ENCODE assay signal across 8 mouse cellular contexts in the genomic region with DNA sequence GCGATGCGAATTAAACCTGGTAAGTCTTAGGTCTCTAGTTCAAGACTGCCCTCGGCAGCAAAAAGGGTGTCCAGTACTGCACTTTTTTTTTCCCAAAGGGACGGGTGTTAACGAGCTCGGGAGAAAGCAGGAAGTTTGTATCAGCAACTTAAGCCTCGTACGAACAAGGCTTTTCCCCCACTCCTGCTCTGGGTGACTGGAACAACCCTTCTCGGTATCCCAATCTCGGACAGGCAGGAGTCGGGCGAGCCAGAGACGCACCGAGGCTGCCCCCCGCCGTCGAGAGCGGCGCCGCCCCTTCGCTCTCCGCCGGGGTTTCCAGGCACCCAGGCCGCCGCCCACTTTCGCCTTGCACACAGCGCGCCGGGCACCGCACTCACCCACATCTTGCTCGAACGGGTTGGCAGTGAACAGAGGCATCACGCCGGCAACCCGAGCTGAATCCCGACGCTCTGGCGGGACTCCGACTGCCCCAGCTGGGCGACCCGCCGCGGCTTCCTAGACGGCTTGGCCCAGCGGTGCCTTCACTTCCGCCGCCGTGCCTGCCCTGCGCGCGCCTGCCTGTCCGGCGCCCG. TPM values are rescaled to one million over a fixed set of nuclear protein-coding genes. Genes with fewer than 3 reads are reported as not detected.
DNase-seq lines count a peak whose midpoint lies in the region; ATAC-seq and TF ChIP-seq lines count a peak whose summit lies in the region.

No protein-coding gene starts in this region.

- no peak for TF ChIP-seq CTCF in testis, adult 2 months (IDR thresholded peaks at IDR 0.05; ENCODE audit: control insufficient read depth, insufficient read depth, insufficient replicate concordance, low read depth, low read length)
- no peak for TF ChIP-seq CTCF in small intestine, adult 2 months (IDR thresholded peaks at IDR 0.05; ENCODE audit: extremely low read depth, insufficient read length, insufficient replicate concordance, low read depth, low read length)

- ATAC-seq in forebrain, embryonic 11.5 days (replicated peaks; ENCODE audit: low FRiP score), result peak; percentile 93
- peak; percentile 73 for ATAC-seq in inflammation-experienced regulatory T-cells, adult 6 months

- no peaks in the 10 kb centered on the region for H3K9me3 ChIP-seq in forebrain, embryonic 11.5 days (ENCODE audit: control insufficient read depth, low read length)

- H3K36me3 ChIP-seq in testis, adult 2 months (ENCODE audit: control insufficient read depth, insufficient read depth, low read length), result no peaks in the 10 kb centered on the region
- no peaks in the 10 kb centered on the region for H3K36me3 ChIP-seq in forebrain, embryonic 11.5 days (ENCODE audit: control insufficient read depth, insufficient read depth, low read length)
- H3K36me3 ChIP-seq in small intestine, adult 2 months (ENCODE audit: control insufficient read depth, insufficient read depth, low read length), result no peaks in the 10 kb centered on the region

- H3K4me1 ChIP-seq in testis, adult 2 months (ENCODE audit: control insufficient read depth, insufficient read depth, low read length), result peaks cover 3% of the 10 kb centered on the region; the same call in 1 of the 2 replicates
- H3K4me1 ChIP-seq in forebrain, embryonic 11.5 days (replicated peaks; ENCODE audit: control insufficient read depth, insufficient read depth, low read length), result no peaks in the 10 kb centered on the region
- H3K4me1 ChIP-seq in small intestine, adult 2 months (ENCODE audit: control insufficient read depth, insufficient read depth, insufficient read length, low read length), result no peaks in the 10 kb centered on the region; the same call in 1 of the 2 replicates

- TF ChIP-seq POLR2A in testis, adult 2 months (IDR thresholded peaks at IDR 0.05; ENCODE audit: control insufficient read depth, low read depth, low read length), result peak; percentile 11; the same call in 1 of the 2 replicates
- TF ChIP-seq POLR2A in small intestine, adult 2 months (IDR thresholded peaks at IDR 0.05; ENCODE audit: low read depth, low read length), result peak; percentile 36; the same call in 1 of the 2 replicates

- peak overlapping the region; percentile 96 for H3K27ac ChIP-seq in testis, adult 2 months (ENCODE audit: control insufficient read depth, insufficient read depth, low read depth, low read length)
- H3K27ac ChIP-seq in forebrain, embryonic 11.5 days (ENCODE audit: low read depth, low read length), result peak overlapping the region; percentile 90
- H3K27ac ChIP-seq in small intestine, adult 2 months (ENCODE audit: insufficient read depth, low read depth, low read length), result peak overlapping the region; percentile 94

- peak overlapping the region; percentile 53 for H3K4me2 ChIP-seq in forebrain, embryonic 11.5 days (ENCODE audit: low read depth, low read length, severe bottlenecking)

- under 1% methylated on average over 54 of the region's 54 CpGs for WGBS in forebrain, embryonic 11.5 days
- WGBS in small intestine, adult 2 months, result under 1% methylated on average over 54 of the region's 54 CpGs

- H3K27me3 ChIP-seq in testis, adult 2 months (ENCODE audit: control insufficient read depth, insufficient read depth, low read length), result no peaks in the 10 kb centered on the region
- H3K27me3 ChIP-seq in forebrain, embryonic 11.5 days (ENCODE audit: control insufficient read depth, insufficient read depth, low read length), result no peaks in the 10 kb centered on the region
- H3K27me3 ChIP-seq in small intestine, adult 2 months (ENCODE audit: control insufficient read depth, insufficient read depth, low read length), result no peaks in the 10 kb centered on the region

- peak overlapping the region; percentile 97 for H3K4me3 ChIP-seq in testis, adult 2 months (ENCODE audit: control insufficient read depth, low read depth, low read length)
- H3K4me3 ChIP-seq in forebrain, embryonic 11.5 days (ENCODE audit: low read depth, low read length), result peak overlapping the region; percentile 85
- peak overlapping the region; percentile 76 for H3K4me3 ChIP-seq in small intestine, adult 2 months (ENCODE audit: low read depth, low read length)

- peak; percentile 81 to 83 for DNase-seq in adrenal gland, postnatal 36 days
- DNase-seq in adrenal gland, postnatal 10 days, result no peak
- no peak for DNase-seq in testis, postnatal 10 days (ENCODE audit: low spot score)
- no peak for DNase-seq in forebrain, embryonic 11.5 days (ENCODE audit: low spot score)
- peak; percentile 80 for DNase-seq in lung, postnatal 10 days

- peak overlapping the region; percentile 93 for H3K9ac ChIP-seq in forebrain, embryonic 11.5 days (ENCODE audit: low read length)

RNA-seq across cellular contexts. Expression of a gene that starts 0.3 kb away (rescaled TPM):
- total RNA-seq in adrenal gland, postnatal 36 days (2021), result 10 to 100 TPM; 34.5 to 42.8 TPM
- 10 to 100 TPM; 31.6 to 32.5 TPM for total RNA-seq in adrenal gland, postnatal 10 days (2021)
- 20.5 and 21.2 TPM in 2 replicates for polyA plus RNA-seq in testis, adult 2 months (2012; rRNA removed)
- 39.8 and 42.9 TPM in 2 replicates for polyA plus RNA-seq in forebrain, embryonic 11.5 days (2014; fragmentation: Nextera tagmentation; extraction: Ambion mirVana)
- polyA plus RNA-seq in inflammation-experienced regulatory T-cells, adult 6 months (2017; shearing (Covaris generic)), result 10 to 100 TPM; 31.7 to 41.8 (median 40.2) TPM
- 4.3 and 8.0 TPM in 2 replicates for polyA plus RNA-seq in small intestine, adult 2 months (2012; rRNA removed)

Comparison
In these comparisons a context has a peak if more than half of its experiments do, and no peak if none do; other contexts are left out.
1. DNase-seq: peak in adrenal gland, postnatal 36 days (2 of 2) and lung, postnatal 10 days (single experiment); none in adrenal gland, postnatal 10 days (single experiment), testis, postnatal 10 days (single experiment) and forebrain, embryonic 11.5 days (single experiment).
2. Peak in every context shown above with its lines, with median percentiles within 50 percentile points of each other: H3K27ac ChIP-seq and H3K4me3 ChIP-seq.